Mouse (Mus musculus): ENCODE measurements around the gene Clgn.

Gene Clgn

GRCm38 (mm10) chr8:83389316-83390005 lies at the start of gene Clgn:
Gene Clgn, plus strand, starts transcription at chr8:83389867.
- peak; percentile 92 for DNase-seq (ENCODE audit: low read depth, low spot score)

- DNase-seq (ENCODE audit: low read depth, low spot score): no peak
Observed at GRCm38 (mm10) chr8:83342076-83342475, 47.6 kb upstream of the Clgn start.

GRCm38 (mm10) chr8:83342693-83343092 lies 47.0 kb upstream of the Clgn start:
- peak; percentile 45 for DNase-seq (ENCODE audit: low read depth, low spot score)

- DNase-seq (ENCODE audit: low read depth, low spot score): no peak
Observed at GRCm38 (mm10) chr8:83348263-83348662, 41.4 kb upstream of the Clgn start, which contains the start of gene Mgat4d. Gene Mgat4d, plus strand, starts transcription at chr8:83348471.

- DNase-seq (ENCODE audit: low read depth, low spot score): no peak
Observed at GRCm38 (mm10) chr8:83351315-83351714, 38.4 kb upstream of the Clgn start.

- DNase-seq (ENCODE audit: low read depth, low spot score): no peak
Observed at GRCm38 (mm10) chr8:83363156-83363769, 26.4 kb upstream of the Clgn start.

GRCm38 (mm10) chr8:83377231-83377630 lies 12.4 kb upstream of the Clgn start:
- DNase-seq (ENCODE audit: low read depth, low spot score): peak; percentile 55

- no peak for DNase-seq (ENCODE audit: low read depth, low spot score)
Observed at GRCm38 (mm10) chr8:83380141-83380540, 9.5 kb upstream of the Clgn start.

- no peak for DNase-seq (ENCODE audit: low read depth, low spot score)
Observed at GRCm38 (mm10) chr8:83381016-83381415, 8.7 kb upstream of the Clgn start.

- DNase-seq (ENCODE audit: low read depth, low spot score): peak; percentile 63
Observed at GRCm38 (mm10) chr8:83382850-83383249, 6.8 kb upstream of the Clgn start.

- DNase-seq (ENCODE audit: low read depth, low spot score): peak; percentile 49
Observed at GRCm38 (mm10) chr8:83390006-83390701, 487 bp downstream of the Clgn start.

GRCm38 (mm10) chr8:83392521-83392920 lies 2.9 kb downstream of the Clgn start:
- DNase-seq (ENCODE audit: low read depth, low spot score): peak; percentile 46

- no peak for DNase-seq (ENCODE audit: low read depth, low spot score)
Observed at GRCm38 (mm10) chr8:83394325-83394724, 4.7 kb downstream of the Clgn start.

- no peak for DNase-seq (ENCODE audit: low read depth, low spot score)
Observed at GRCm38 (mm10) chr8:83396680-83397079, 7.0 kb downstream of the Clgn start.

GRCm38 (mm10) chr8:83397726-83398125 lies 8.1 kb downstream of the Clgn start:
- DNase-seq (ENCODE audit: low read depth, low spot score): no peak

- DNase-seq (ENCODE audit: low read depth, low spot score): no peak
Observed at GRCm38 (mm10) chr8:83405548-83405947, 15.9 kb downstream of the Clgn start.

GRCm38 (mm10) chr8:83406836-83407235 lies 17.2 kb downstream of the Clgn start:
- peak; percentile 76 for DNase-seq (ENCODE audit: low read depth, low spot score)

- peak; percentile 56 for DNase-seq (ENCODE audit: low read depth, low spot score)
Observed at GRCm38 (mm10) chr8:83408496-83408895, 18.8 kb downstream of the Clgn start.

- no peak for DNase-seq (ENCODE audit: low read depth, low spot score)
Observed at GRCm38 (mm10) chr8:83416878-83417277, 27.2 kb downstream of the Clgn start.

GRCm38 (mm10) chr8:83417970-83418369 lies 28.3 kb downstream of the Clgn start:
- no peak for DNase-seq (ENCODE audit: low read depth, low spot score)

- no peak for DNase-seq (ENCODE audit: low read depth, low spot score)
Observed at GRCm38 (mm10) chr8:83418805-83419516, 29.3 kb downstream of the Clgn start.

GRCm38 (mm10) chr8:83421354-83421753 lies 31.7 kb downstream of the Clgn start:
- no peak for DNase-seq (ENCODE audit: low read depth, low spot score)

Data from ZHBTc4 (cell line).